ENCODE assay signal across 22 mouse cellular contexts in genomic region chr2:60716549-60716948, GRCm38 (mm10). TPM values are rescaled to one million over a fixed set of nuclear protein-coding genes. Genes with fewer than 3 reads are reported as not detected.
A peak's percentile ranks its signal among the peaks of the same experiment; 100 is the strongest.
DNase-seq lines count a peak whose midpoint lies in the region; ATAC-seq lines count a peak whose summit lies in the region.
"Had no signal": no experiment of that assay in that cellular context is flagged by ENCODE, and none has a peak within 500 bp of the region (broad histone marks: within the 10 kb centered on the region; RNA-seq: fewer than 3 reads in every experiment).

No protein-coding gene starts in this region.

- no peak overlapping the region for H3K9ac ChIP-seq in intestine, embryonic 14.5 days (ENCODE audit: low read length)
- no peak overlapping the region for H3K9ac ChIP-seq in kidney, embryonic 14.5 days (ENCODE audit: low read depth, low read length)
- H3K9ac ChIP-seq: forebrain, embryonic 13.5 days; hindbrain, embryonic 12.5 days; limb, embryonic 13.5 days; lung, embryonic 15.5 days; stomach, embryonic 15.5 days had no signal

- no peak for ATAC-seq in intestine, embryonic 14.5 days (replicated peaks; ENCODE audit: low FRiP score, low TSS enrichment, low read depth)
- peak; percentile 57; the same call in 1 of the 2 replicates for ATAC-seq in kidney, embryonic 14.5 days (ENCODE audit: low FRiP score, low TSS enrichment)
- ATAC-seq: forebrain, embryonic 13.5 days; midbrain, embryonic 16.5 days had no signal

- H3K4me3 ChIP-seq in embryonic facial prominence, embryonic 10.5 days, result no peak overlapping the region
- H3K4me3 ChIP-seq in intestine, embryonic 14.5 days (ENCODE audit: low read depth, low read length), result no peak overlapping the region
- H3K4me3 ChIP-seq in kidney, embryonic 14.5 days (ENCODE audit: low read length), result no peak overlapping the region
- H3K4me3 ChIP-seq in heart, embryonic 10.5 days, result no peak overlapping the region
- H3K4me3 ChIP-seq: forebrain, embryonic 13.5 days; hindbrain, embryonic 12.5 days; limb, embryonic 13.5 days; stomach, embryonic 15.5 days had no signal

- DNase-seq in embryonic facial prominence, embryonic 10.5 days (ENCODE audit: low spot score), result peak; percentile 2
- peak; percentile 32 for DNase-seq in intestine, embryonic 14.5 days (ENCODE audit: low spot score)
- DNase-seq in kidney, postnatal 25 days, result peak; percentile 41 to 61
- no peak for DNase-seq in frontal cortex, postnatal 36 days (ENCODE audit: low spot score in 2 of 2)
- DNase-seq in heart, embryonic 10.5 days (ENCODE audit: low spot score), result no peak
- no peak for DNase-seq in heart, postnatal 10 days
- DNase-seq: adrenal gland, adult 8-10 months; B cell, adult 2 months; right cerebral cortex, postnatal 25 days had no signal

- no peaks in the 10 kb centered on the region for H3K36me3 ChIP-seq in embryonic facial prominence, embryonic 10.5 days (replicated peaks)
- H3K36me3 ChIP-seq in intestine, embryonic 14.5 days (ENCODE audit: control insufficient read depth, insufficient read depth, low read length), result no peaks in the 10 kb centered on the region
- H3K36me3 ChIP-seq in kidney, embryonic 14.5 days (ENCODE audit: control insufficient read depth, insufficient read depth, low read length), result no peaks in the 10 kb centered on the region
- H3K36me3 ChIP-seq in heart, embryonic 10.5 days, result no peaks in the 10 kb centered on the region
- H3K36me3 ChIP-seq: hindbrain, embryonic 12.5 days; limb, embryonic 13.5 days; lung, embryonic 15.5 days; stomach, embryonic 15.5 days had no signal

- H3K4me2 ChIP-seq in intestine, embryonic 14.5 days (ENCODE audit: low read length), result no peak overlapping the region
- no peak overlapping the region; the same call in 1 of the 2 replicates for H3K4me2 ChIP-seq in kidney, embryonic 14.5 days (replicated peaks; ENCODE audit: low read depth, low read length)
- H3K4me2 ChIP-seq: forebrain, embryonic 13.5 days; liver, embryonic 11.5 days; midbrain, embryonic 11.5 days had no signal

- H3K4me1 ChIP-seq in embryonic facial prominence, embryonic 10.5 days, result peaks cover 67% of the 10 kb centered on the region
- H3K4me1 ChIP-seq in intestine, embryonic 14.5 days (replicated peaks; ENCODE audit: control insufficient read depth, insufficient read depth, low read length), result peaks cover 10% of the 10 kb centered on the region
- peaks cover 6% of the 10 kb centered on the region; the same call in 1 of the 2 replicates for H3K4me1 ChIP-seq in kidney, embryonic 14.5 days (ENCODE audit: control insufficient read depth, insufficient read depth, low read length)
- peaks cover 50% of the 10 kb centered on the region for H3K4me1 ChIP-seq in heart, embryonic 10.5 days

- no peak overlapping the region for H3K27ac ChIP-seq in embryonic facial prominence, embryonic 10.5 days (replicated peaks)
- H3K27ac ChIP-seq in intestine, embryonic 14.5 days (ENCODE audit: low read depth), result no peak overlapping the region
- H3K27ac ChIP-seq in kidney, embryonic 14.5 days (ENCODE audit: low read depth, low read length), result no peak overlapping the region; the same call in 1 of the 2 replicates
- H3K27ac ChIP-seq in heart, embryonic 10.5 days, result no peak overlapping the region
- H3K27ac ChIP-seq: forebrain, embryonic 13.5 days; hindbrain, embryonic 12.5 days; hindbrain, postnatal 0 days; limb, embryonic 13.5 days; lung, embryonic 15.5 days; stomach, embryonic 15.5 days had no signal

- no peaks in the 10 kb centered on the region for H3K9me3 ChIP-seq in embryonic facial prominence, embryonic 10.5 days
- no peaks in the 10 kb centered on the region for H3K9me3 ChIP-seq in intestine, embryonic 14.5 days (ENCODE audit: control insufficient read depth, low read length)
- no peaks in the 10 kb centered on the region for H3K9me3 ChIP-seq in kidney, embryonic 14.5 days (ENCODE audit: control insufficient read depth, low read length)
- H3K9me3 ChIP-seq in heart, embryonic 10.5 days, result no peaks in the 10 kb centered on the region
- H3K9me3 ChIP-seq: forebrain, embryonic 13.5 days; hindbrain, embryonic 12.5 days; limb, embryonic 13.5 days; lung, embryonic 15.5 days; stomach, embryonic 15.5 days had no signal

- H3K27me3 ChIP-seq in embryonic facial prominence, embryonic 10.5 days (replicated peaks; ENCODE audit: low read depth, poor library complexity, severe bottlenecking), result peaks cover 9% of the 10 kb centered on the region
- no peaks in the 10 kb centered on the region for H3K27me3 ChIP-seq in intestine, embryonic 14.5 days (replicated peaks; ENCODE audit: control insufficient read depth, insufficient read depth, low read length)
- H3K27me3 ChIP-seq in kidney, embryonic 14.5 days (ENCODE audit: control insufficient read depth, insufficient read depth, low read length), result no peaks in the 10 kb centered on the region
- no peaks in the 10 kb centered on the region for H3K27me3 ChIP-seq in heart, embryonic 10.5 days (ENCODE audit: insufficient read depth, poor library complexity, severe bottlenecking)
- H3K27me3 ChIP-seq: lung, embryonic 15.5 days; stomach, embryonic 15.5 days had no signal

- intact Hi-C loops in heart, postnatal 10 days (cut with DNase I), result no loop called here

RNA-seq across cellular contexts. Expression of gene Itgb6, which starts 5.9 kb away (rescaled TPM):
- 0.67 and 1.4 TPM in 2 replicates for polyA plus RNA-seq in embryonic facial prominence, embryonic 10.5 days (2016; fragmentation: Nextera tagmentation; extraction: Ambion mirVana)
- 9.6 and 9.7 TPM in 2 replicates for polyA plus RNA-seq in intestine, embryonic 14.5 days (2014; fragmentation: Nextera tagmentation; extraction: Ambion mirVana)
- polyA plus RNA-seq in kidney, embryonic 14.5 days (2014; fragmentation: Nextera tagmentation; extraction: Ambion mirVana), result 3.4 and 8.9 TPM in 2 replicates
- 0.34 and 0.46 TPM in 2 replicates for polyA plus RNA-seq in heart, embryonic 10.5 days (2016; fragmentation: Nextera tagmentation; extraction: Ambion mirVana)
- total RNA-seq in heart, postnatal 10 days (2021), result 10 to 100 TPM in 1 of 2 experiments, 1 to 10 TPM in 1; 8.6 to 18.1 TPM
- total RNA-seq: adrenal gland, adult 8-10 months; megakaryocyte, adult 5-6 weeks; neutrophil, adult 5-6 weeks had no signal
- polyA plus RNA-seq: cortical plate, adult 2 months; forebrain, embryonic 13.5 days; midbrain, embryonic 16.5 days had no signal

Comparison
In these comparisons a context has a peak if more than half of its experiments do, and no peak if none do; other contexts are left out.
1. DNase-seq: peak in embryonic facial prominence, embryonic 10.5 days (single experiment), intestine, embryonic 14.5 days (single experiment) and kidney, postnatal 25 days (2 of 2); none in frontal cortex, postnatal 36 days (0 of 2), heart, embryonic 10.5 days (single experiment) and heart, postnatal 10 days (0 of 2).